Mouse (Mus musculus) urinary bladder, postnatal 14 days (tissue): ENCODE results near the gene Tmem238.

Experiments
- DNase-seq: peaks from one replicate; pipeline ENCODE4 v3.0.0; 2021; ENCODE audit warnings: low spot score

The Tmem238 gene

DNA sequence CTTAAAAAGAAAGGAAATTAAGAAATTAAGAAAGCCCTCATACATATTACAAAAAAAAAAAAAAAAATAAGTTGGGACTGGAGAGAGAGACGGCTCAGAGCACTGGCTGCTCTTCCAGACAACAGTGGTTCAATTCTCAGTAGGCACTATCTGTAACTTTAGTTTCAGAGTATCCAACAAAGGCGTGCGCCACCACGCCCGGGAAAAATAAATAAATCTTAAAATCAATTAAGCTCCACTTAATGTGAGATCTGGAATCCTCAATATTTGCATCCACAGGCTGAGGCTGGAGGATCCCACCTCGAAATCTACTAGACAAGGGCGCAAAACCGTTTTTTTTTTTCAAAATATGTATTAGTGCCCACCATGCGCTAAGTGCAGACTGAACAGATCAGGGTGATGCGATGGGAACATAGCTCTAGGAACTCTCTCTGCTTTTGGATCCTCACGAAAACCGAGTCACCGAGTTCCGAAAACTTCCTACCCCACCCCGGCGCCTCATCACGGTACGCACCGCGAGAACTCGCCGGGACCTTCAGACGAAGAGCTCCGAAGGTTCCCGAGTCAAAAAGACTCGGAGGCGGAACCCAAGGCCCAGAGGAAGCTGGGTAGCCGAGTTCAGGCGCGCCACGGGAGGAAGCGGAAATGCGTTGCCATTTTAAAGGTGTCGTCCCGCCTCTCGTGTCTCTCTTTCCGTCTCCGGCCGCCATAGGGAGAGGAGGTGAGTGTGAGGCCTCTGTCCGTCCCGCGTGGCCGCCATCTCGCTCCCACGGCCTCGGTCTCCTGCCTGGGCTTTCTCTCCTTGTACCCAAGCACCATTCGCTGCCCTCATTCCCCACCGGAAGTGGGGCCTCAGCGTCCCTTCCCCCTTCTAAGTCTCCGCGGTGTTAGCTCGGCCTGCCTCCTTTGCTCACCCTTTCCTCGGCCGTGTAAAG lies 3.1 kb upstream of the Tmem238 start, which contains the start of gene Rpl28:
Gene Rpl28 (plus strand): TSS at position 597 of the 935 bp plus-strand sequence.
- peak; percentile 97 for DNase-seq

DNA sequence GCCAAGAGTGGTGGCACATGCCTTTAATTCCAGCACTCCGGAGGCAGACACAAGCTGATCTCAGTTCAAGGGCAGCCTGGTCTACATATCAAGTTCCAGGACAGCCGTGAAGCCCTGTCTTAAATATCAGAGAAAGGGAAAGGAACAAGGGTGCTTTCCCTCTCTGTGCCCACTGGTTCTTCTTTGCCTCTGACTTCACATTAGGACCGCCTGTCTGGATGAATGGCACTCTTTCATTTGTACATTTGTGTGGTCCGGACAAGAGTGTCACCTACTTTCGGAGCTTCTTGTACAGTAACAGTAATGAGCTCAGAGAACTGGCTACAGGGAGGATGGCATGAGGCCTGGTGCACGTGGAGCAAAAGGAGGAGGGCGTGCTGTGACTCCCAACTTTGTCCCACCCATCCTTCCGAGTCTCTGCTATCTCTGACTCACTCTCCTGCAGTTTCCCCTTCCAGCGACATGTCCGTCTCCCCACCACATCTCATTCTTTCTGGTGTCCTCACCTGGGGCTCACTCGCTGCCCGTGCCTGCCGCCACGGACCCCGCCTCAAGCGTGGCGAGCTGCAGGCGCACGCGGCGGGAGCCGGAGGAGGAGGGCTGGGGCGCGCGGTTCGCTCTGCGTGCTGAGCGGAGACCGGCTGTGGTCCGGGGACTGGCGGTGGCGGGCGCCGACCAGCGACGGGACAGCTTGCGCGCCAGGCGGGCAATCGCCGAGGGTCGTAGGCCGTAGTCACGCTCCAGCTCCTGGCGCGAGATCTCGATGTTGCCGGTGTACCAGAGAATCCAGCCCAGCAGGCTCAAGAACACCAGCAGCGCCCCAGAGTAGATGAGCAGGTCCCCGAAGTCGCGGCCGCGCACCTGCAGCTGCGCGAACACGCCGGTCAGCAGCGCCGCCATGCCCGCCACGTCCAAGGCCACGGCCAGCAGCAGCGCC lies 689 bp downstream of the Tmem238 start:
- DNase-seq: peak; percentile 56

DNA sequence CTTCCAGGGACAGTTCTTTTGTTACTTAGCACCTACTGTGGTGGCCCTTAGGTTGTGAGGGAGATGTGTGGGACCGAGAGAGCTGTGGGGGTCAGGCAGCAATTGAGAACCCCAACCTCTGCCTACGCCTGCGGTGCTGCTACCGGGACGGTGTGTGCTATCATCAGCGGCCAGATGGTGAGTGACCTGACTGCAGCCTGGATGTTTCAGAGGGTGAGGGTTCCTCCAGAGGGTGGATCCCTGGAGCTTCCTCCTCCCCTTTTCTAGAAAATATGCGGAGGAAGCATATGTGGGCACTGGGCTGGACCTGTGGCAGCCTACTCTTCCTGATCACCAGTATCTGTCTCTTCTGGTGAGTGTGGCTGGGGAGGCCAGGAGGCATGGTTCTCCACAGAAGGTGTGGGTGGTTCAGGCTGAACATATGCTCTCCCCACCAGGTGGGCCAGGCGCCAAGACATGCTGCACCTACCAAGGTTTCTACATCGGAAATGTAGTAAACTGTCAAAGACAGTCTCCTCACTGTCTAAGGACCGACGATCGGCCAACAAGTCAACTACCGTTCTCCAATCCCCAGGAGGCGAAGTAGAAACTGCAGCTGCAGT lies 5.7 kb downstream of the Tmem238 start:
- DNase-seq: no peak

DNA sequence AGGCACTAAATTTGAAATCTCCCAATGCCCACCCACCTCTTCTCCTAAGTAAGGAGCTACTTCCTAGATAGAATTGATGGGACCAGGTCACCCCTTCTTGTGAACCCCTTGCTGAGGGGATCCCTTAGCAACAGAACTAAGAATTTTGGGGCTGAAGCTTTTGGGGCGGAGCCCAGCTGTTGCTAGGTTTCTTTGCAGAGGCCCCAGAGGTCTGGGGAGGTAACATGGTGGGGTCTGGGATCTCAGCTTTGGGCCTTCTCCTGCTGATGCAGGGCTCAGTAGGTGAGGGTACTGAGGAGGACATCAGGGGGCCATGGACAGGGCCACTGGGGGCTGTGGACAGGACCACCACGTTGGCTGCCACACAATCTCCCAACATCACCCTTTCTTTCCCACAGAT lies 6.7 kb downstream of the Tmem238 start, which contains the start of the genes Il11 and Tmem190:
Gene Il11 (minus strand): TSS at position 101 of the 400 bp plus-strand sequence.
Gene Tmem190 (plus strand): TSS at position 179 of the 400 bp plus-strand sequence.
- no peak for DNase-seq

DNA sequence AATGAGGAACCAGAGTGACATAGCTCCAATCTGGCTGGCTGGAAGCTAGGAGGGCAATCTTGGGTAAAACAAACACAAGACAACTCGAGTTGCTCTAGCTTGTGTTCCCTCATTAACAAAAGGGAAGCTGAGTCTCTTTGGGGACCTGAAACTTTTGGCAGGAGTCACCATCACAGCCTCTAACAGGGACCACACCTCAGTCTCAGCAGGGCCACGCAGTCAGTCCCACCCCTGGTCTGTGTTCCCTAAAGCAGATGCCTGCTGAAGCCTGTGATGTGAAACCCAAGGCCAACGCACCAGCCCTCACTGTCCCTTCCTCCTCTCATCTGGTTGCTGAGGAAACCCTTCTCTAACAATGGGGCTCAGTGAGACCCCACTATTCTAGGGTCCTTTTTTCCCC lies 7.3 kb downstream of the Tmem238 start:
- DNase-seq: no peak

DNA sequence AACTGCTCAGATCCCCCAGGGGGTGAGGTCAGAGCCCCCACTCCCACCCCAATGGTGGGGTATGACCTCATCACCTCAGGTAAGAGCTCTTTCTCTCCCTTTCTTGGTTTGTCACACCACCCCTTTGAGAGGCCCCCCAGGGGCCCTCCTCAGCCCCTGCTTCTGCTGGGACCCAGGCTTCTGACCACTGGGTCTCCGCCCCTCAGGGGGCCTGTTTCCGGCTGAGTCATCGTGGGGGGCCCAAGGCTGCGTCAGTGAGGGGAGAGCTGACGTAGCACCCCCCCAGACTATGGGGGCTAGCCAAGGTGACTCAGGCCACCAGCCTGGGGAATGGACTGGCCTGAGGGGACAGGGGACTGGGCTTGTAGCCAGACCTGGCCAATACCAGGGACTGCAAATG lies 9.5 kb downstream of the Tmem238 start:
- DNase-seq: no peak

DNA sequence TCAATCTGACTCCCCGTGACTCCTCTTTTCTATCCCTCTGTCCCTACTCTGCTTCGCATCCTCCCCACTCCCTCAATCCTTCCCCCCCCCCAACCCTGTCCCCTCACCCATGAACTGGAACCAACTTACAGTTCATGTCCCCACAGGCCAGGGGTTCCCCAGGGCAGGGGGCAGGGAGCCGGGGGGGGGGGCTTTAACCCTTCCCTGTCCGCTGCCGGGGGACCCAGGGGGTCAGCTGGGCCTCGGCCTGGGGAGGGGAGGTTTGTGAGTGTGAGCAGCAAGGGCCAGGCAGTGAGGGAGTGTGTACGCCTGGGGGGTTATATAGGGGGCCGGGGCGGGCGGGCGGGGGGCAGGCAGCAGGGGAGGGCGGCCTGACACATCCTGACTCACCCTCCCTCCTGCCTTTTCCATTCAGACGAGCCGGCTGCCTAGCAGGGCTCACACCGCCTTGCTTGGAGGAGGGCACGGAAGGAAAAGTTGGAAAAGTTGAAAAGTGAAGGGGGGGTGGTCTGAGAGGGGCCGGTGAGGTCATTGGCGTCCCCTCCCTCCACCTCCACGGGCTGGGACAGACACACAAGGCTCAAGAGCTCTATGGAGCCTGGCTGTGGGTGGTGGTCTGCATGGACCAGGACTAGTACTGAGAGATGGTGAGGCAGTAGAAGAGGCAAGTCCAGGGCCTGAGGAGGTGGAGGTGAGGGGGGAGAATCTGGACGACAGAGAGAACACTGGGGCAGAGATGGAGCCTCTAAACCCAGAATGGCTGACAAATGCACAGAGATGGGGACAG lies 11.4 kb downstream of the Tmem238 start:
- no peak for DNase-seq

DNA sequence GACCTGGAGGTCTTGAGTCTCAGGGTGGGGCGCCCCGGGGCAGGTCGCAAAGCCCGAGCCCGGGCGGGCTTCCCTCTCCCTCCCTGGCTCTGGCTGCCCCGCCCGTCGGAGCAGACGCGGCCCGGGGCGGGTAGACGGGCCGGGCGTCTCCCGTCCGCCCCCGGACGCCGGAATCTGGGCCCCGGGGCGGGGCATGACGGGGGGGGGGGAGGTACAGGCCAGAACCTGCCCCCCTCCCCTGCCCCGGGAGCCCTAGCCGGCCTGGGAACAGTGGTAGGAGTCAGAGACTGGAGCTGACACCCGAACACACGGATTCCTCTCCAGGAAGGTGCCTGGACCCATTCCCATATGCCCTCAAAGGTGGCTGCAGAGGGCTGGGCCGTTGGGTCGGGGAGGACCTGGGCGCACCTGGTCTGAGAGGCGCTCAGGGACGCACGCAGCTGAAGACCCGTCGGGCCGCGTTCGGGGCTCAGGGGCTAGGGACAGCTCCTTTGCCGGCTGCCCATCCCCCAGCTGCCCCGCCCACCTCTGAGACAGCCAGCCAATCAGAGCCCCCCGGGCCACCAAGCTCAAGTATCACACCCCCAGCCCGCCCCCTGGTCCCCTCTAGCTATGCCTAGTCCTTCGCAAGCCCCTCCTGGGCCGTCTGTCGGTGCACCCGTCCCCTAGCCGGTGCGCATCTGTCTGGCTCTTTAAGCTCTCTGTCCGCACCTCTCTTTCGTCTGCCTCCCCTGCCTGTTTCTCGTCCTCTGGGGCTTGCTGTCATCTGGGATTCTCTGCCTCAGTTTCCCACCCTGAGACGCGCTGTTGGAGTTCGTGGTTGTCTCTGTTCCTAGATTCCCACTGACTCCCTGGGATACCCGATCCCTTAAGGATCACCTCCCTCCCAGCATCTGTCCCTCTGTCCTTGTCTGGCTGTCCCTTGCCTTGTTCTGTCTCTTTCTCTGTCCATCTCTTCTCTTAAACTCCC lies 12.3 kb downstream of the Tmem238 start:
- peak; percentile 70 for DNase-seq

DNA sequence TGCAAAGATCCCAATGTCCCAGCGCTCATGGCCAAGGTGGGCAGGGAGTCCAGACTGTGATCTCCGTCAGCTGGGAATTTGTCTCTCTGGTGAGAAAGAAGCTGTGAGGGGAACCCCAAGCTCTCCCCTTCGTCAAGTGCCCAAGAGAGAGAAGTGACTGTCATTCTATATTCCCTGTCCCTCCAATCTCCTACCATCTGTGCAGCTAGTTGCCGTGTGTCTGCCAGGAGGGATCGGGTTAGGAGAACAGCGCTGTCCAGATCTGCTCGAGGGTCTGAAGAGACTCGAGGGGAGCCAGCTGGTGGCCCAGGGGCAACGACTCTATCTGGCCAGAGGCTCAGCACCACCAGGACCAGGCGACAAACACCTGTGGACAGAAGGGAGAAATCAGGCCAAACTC lies 13.3 kb downstream of the Tmem238 start:
- DNase-seq: no peak

DNA sequence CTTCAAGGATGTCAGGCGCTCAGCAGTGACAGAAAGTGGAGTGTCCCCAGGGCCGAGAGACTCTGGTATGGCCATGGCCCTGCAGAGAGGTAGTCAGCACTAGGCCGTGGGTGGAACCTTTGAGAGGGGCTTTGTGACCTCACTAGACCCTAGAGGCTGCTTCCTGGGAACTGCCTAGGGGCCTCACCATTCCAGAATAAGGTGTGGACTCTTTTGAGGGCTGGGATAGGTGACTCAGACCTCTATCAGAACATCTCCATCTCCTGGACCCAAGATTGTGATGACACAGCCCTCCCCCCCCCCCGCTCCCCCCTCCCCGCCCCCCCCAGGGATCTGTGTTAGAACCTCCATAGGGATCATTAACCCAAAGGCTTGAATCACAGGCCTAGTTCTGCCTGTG lies 18.3 kb downstream of the Tmem238 start, which contains the start of gene Fam71e2:
Gene Fam71e2 (minus strand): TSS at position 101 of the 400 bp plus-strand sequence.
- DNase-seq: no peak

DNA sequence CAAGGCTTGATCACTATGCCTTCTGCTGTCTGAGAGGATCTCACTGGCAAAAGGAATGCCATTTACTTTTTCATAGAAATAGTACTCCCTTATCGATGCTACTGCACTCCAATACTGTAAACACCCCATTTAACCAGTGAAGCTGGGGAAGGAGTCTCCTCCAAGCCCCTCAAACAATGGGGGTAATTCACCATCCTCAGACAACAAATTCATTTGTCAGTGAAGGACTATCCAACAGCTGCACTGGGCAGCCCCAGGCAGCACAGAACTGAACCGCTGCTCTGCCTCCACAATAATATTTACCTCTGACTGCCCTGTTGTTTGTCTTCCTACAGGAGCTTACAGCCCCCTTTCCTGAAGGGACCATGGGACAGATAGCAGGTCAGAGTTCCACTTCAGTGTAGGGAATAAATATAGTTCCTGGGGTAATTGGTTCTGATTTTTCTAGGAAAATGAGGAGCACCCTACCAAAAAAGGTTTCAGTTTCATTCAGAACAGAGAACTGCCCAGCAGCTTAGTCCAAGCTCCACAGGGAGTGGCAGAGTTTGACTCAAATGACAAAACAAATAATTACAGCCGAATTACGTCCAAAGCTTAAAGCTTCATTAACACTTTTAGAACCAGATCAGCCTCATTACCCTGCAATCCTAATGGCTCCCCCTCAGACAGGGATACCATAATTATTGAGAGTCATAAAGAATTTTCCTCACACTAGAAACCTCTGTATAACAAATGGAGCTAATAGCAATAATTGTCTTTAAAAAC lies 24.3 kb downstream of the Tmem238 start:
- DNase-seq: no peak

DNA sequence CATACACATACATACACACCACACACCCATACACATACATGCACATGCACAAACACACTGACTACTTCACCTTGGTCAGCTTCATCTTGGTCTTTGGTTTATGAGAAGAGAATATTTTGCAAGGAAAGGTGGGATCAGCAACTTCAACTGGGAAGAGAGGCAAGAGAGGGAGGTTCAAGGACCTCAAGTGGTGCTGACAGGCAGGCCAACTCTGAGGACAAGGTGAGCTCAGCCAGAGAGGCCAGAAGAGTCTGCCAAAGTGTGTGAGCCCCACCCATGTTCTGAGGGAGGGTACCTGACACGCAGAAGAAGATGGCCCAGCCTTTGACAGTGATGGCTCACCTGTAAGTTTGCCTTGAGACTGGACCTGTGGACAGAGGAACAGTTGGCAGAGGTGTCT lies 29.8 kb downstream of the Tmem238 start:
- no peak for DNase-seq

DNA sequence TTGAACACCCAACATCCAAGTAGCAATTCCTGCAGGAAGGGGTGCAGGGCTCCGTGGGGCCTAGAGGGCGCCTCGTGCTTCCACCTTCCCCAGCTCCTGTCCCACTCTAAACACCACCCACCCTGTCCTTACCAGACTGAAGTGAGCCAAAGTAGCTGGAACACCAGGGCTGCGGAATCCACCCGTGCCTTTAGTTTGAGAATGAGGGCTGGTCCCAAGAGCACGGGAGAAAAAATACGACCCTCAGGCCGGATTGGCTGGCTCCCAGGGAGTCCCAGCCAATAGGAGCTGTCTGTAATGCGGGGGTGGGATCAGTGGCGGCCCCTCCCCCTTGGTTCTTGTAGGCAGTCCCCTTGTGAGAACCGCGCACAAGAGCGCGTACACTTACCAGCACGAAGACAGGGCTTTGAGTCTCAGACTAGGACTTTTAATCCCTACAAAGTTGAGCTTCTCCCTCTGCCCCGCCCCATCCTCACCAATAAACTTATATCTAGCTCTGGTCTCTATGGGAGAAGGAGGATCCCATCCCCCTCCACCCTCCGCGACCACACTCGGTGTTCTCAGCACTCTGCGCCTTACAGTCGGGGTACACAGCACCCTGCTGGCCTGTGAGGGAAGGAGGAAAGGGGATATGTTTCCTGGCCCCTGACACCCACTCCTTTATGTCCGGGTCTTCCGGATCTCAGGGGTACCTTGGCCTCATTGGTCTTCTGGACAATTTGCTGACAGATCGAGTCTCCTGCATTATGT lies 36.5 kb downstream of the Tmem238 start, which contains the start of gene Cox6b2:
Gene Cox6b2 (minus strand): TSS at position 274 of the 750 bp plus-strand sequence.
- peak; percentile 85 for DNase-seq

DNA sequence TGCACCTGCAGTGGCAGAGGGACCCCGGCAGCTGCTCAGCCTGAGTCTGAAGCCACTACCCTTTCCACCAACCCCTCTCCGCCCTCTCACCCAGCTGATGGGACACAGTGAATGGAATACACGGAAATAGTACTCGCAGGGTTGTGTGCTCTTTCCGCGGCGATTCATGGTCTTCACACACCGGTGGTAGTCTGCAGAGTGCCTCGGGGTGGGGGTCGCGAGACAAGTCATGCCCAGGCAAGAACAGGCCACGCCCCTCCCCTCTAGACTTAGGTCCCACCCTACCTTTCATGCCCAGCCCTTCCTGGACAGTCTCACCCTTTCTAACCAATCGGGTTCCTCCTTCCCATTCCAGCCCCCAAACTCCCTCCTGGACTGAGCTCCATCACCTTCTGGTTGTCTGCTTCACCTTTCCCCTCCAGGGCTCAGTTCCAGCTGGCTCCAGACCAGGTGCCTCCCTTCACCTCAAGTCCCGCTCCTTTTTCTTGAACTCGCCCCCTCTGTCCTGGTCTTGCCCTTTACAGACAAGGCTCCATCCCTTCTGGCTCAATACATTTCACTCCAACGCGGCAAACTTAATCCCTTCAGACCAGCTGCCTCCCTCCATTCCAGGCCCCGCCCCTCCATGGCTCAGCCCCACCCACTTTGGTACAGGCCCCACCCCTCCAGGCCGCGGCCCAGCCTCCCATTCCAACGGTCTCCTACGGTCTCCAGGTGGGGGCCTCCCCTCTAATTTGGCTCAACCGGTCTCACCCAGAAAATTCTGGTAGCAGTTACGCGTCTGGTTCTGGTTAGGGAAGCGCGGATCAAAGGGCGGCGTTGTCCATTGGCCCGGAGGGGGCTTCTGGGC lies 37.3 kb downstream of the Tmem238 start:
- peak; percentile 59 for DNase-seq

DNA sequence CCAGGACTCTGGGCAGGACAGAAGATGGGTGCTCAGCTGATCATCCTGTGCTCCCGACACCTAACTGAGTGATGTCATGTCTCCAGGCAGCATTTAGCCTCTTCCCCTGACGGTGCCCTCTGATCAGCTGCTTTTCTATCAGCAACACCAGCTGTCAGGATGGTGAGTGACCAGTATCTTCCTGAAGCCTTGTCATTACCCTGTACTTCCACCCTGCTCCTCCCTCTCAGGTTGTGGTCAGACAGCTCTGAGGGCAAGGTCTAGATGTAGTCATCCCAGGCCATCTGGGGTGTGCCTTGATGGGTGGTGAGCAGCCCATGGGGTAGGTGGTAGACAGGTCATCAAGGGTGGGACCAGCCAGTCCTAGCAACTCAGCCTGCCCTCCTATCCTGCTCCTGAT lies 40.3 kb downstream of the Tmem238 start:
- DNase-seq: no peak

DNA sequence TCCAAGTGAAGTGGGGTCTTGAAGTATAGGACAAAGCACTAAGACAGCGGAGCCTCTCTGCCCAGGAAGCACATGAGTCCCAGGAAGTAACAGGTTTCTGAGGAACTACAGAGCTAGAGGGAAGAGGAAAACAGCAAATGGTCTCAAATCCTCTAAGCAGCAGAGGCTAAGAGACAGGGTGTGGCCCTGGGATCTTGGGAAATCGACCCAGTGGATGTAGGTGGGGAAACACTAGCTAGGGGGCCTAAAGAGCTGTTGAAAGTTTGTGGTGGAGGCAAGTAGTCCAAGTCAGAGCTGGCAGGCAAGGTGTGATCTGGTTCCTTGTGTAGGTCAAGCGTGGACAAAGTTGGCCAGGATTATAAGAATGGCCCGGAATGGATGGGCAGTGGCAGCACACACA lies 41.1 kb downstream of the Tmem238 start:
- no peak for DNase-seq

DNA sequence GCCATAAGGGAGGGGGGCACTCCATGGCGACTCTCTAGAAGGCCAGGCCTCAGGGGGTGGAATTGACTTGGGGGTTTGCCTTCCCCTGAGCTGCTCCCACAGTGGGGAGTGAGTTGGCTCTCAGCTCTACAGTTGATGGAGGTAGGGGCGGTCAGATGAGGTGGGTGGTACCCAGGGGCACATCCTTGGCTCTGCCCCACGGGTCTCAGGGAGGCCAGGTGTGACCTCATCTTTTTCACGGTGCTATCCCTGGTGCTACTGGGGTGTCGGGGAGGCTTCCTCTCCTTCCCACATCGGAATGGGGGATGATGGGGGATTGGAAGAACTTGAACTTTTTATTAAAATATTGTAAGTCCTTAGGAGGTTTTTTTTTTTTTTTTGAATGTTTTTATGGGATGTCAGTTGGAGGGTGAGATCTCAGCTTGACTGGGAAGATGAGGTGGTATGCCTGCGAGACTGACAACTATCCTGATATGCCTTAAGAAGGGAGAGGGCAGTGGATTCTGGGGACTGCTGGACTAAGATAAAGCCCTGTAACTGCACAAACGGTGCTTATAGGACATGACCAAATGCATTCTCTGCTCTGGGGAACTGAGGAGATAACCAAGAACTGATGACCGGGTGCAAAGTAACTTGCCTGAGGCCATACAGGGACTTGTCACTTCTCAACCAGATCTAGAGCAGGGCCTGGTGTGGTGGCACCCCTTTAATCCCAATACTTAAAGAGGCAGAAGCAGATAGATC lies 42.1 kb downstream of the Tmem238 start:
- no peak for DNase-seq
